8 mouse cellular contexts compared by ENCODE assay signal in genomic region chr1:51879333-51879770, GRCm38 (mm10). TPM values are rescaled to one million over a fixed set of nuclear protein-coding genes. Genes with fewer than 3 reads are reported as not detected.
DNase-seq lines count a peak whose midpoint lies in the region; ATAC-seq and TF ChIP-seq lines count a peak whose summit lies in the region.
"Had no signal": no experiment of that assay in that cellular context is flagged by ENCODE, and none has a peak within 500 bp of the region (broad histone marks: within the 10 kb centered on the region; RNA-seq: fewer than 3 reads in every experiment).

No protein-coding gene starts in this region.

- no peak overlapping the region for H3K9ac ChIP-seq in embryonic facial prominence, embryonic 14.5 days (ENCODE audit: low read depth, low read length)
- H3K9ac ChIP-seq in hindbrain, embryonic 14.5 days, result no peak overlapping the region
- no peak overlapping the region for H3K9ac ChIP-seq in liver, postnatal 0 days (replicated peaks)

- peak; percentile 62 for ATAC-seq in embryonic facial prominence, embryonic 14.5 days (ENCODE audit: low read depth)
- peak; percentile 39; the same call in 1 of the 2 replicates for ATAC-seq in hindbrain, embryonic 14.5 days (ENCODE audit: low FRiP score)
- ATAC-seq in liver, postnatal 0 days, result no peak
- no peak for ATAC-seq in erythroid progenitor cell, adult 5-6 weeks (replicated peaks; ENCODE audit: low FRiP score, poor library complexity, severe bottlenecking)

- 16% methylated on average over 9 of the region's 9 CpGs for WGBS in embryonic facial prominence, embryonic 14.5 days
- 11% methylated on average over 9 of the region's 9 CpGs for WGBS in hindbrain, embryonic 14.5 days
- 15% methylated on average over 9 of the region's 9 CpGs for WGBS in liver, postnatal 0 days (ENCODE audit: insufficient replicate concordance)

- no peak overlapping the region for H3K4me2 ChIP-seq in embryonic facial prominence, embryonic 14.5 days (ENCODE audit: low read depth, low read length)
- H3K4me2 ChIP-seq in hindbrain, embryonic 14.5 days (replicated peaks), result 0 out of 2 replicates have a peak overlapping the region, but pooled peaks have one; percentile 4
- no peak overlapping the region for H3K4me2 ChIP-seq in liver, postnatal 0 days (ENCODE audit: low read depth, low read length)

- H3K9me3 ChIP-seq in embryonic facial prominence, embryonic 14.5 days (ENCODE audit: control insufficient read depth, low read length), result no peaks in the 10 kb centered on the region
- no peaks in the 10 kb centered on the region for H3K9me3 ChIP-seq in hindbrain, embryonic 14.5 days (ENCODE audit: control insufficient read depth, low read length)
- H3K9me3 ChIP-seq in liver, postnatal 0 days (ENCODE audit: low read length), result no peaks in the 10 kb centered on the region

- peaks cover 9% of the 10 kb centered on the region for H3K36me3 ChIP-seq in embryonic facial prominence, embryonic 14.5 days (ENCODE audit: control insufficient read depth, insufficient read depth, low read length)
- H3K36me3 ChIP-seq in hindbrain, embryonic 14.5 days (replicated peaks; ENCODE audit: control insufficient read depth, insufficient read depth), result peaks cover 4% of the 10 kb centered on the region; the same call in 1 of the 2 replicates
- no peaks in the 10 kb centered on the region for H3K36me3 ChIP-seq in liver, postnatal 0 days (replicated peaks; ENCODE audit: insufficient read depth, low read length)

- no peaks in the 10 kb centered on the region for H3K27me3 ChIP-seq in embryonic facial prominence, embryonic 14.5 days (replicated peaks; ENCODE audit: control insufficient read depth, insufficient read depth, low read length)
- H3K27me3 ChIP-seq in hindbrain, embryonic 14.5 days (ENCODE audit: control insufficient read depth, insufficient read depth, low read length), result no peaks in the 10 kb centered on the region
- H3K27me3 ChIP-seq in liver, postnatal 0 days (ENCODE audit: insufficient read depth, low read length), result no peaks in the 10 kb centered on the region

- H3K27ac ChIP-seq in embryonic facial prominence, embryonic 14.5 days (replicated peaks; ENCODE audit: low read depth, low read length), result no peak overlapping the region
- no peak overlapping the region for H3K27ac ChIP-seq in hindbrain, embryonic 14.5 days
- H3K27ac ChIP-seq in liver, postnatal 0 days (ENCODE audit: low read depth), result no peak overlapping the region
- H3K27ac ChIP-seq: macrophage had no signal

- no peak for TF ChIP-seq CTCF in liver, postnatal 0 days (IDR thresholded peaks at IDR 0.05; ENCODE audit: low read depth)

- peak; percentile 18 for DNase-seq in brain, adult 2 months (ENCODE audit: low read depth, low spot score)
- peak; percentile 57 for DNase-seq in embryonic facial prominence, embryonic 14.5 days (ENCODE audit: low spot score)
- DNase-seq in hindbrain, embryonic 14.5 days (ENCODE audit: low spot score), result peak; percentile 31
- peak; percentile 21 for DNase-seq in liver, postnatal 0 days
- no peak for DNase-seq in urinary bladder, postnatal 4 days (ENCODE audit: low spot score in 2 of 2)
- DNase-seq in urinary bladder, postnatal 14 days (ENCODE audit: low spot score), result no peak

- no peak for TF ChIP-seq EP300 in liver, postnatal 0 days (IDR thresholded peaks at IDR 0.05; ENCODE audit: low read depth)

- H3K4me3 ChIP-seq in embryonic facial prominence, embryonic 14.5 days (ENCODE audit: low read depth, low read length), result no peak overlapping the region
- no peak overlapping the region for H3K4me3 ChIP-seq in hindbrain, embryonic 14.5 days (replicated peaks; ENCODE audit: low read length)
- no peak overlapping the region for H3K4me3 ChIP-seq in liver, postnatal 0 days (ENCODE audit: low read depth, low read length)

- peaks cover 18% of the 10 kb centered on the region for H3K4me1 ChIP-seq in embryonic facial prominence, embryonic 14.5 days (ENCODE audit: control insufficient read depth, insufficient read depth, low read length)
- H3K4me1 ChIP-seq in hindbrain, embryonic 14.5 days (replicated peaks; ENCODE audit: control insufficient read depth, insufficient read depth, low read length), result peaks cover 13% of the 10 kb centered on the region
- peaks cover 9% of the 10 kb centered on the region; the same call in 1 of the 2 replicates for H3K4me1 ChIP-seq in liver, postnatal 0 days (ENCODE audit: insufficient read depth)

RNA-seq across cellular contexts. Expression of gene Myo1b, which starts 36.5 kb away (rescaled TPM):
- polyA plus RNA-seq in embryonic facial prominence, embryonic 14.5 days (2014; fragmentation: Nextera tagmentation; extraction: Ambion mirVana), result 87.7 and 91.3 TPM in 2 replicates
- polyA plus RNA-seq in hindbrain, embryonic 14.5 days (2014; fragmentation: Nextera tagmentation; extraction: Ambion mirVana), result 74.5 and 81.5 TPM in 2 replicates
- polyA plus RNA-seq in liver, postnatal 0 days (2015; fragmentation: Nextera tagmentation; extraction: Ambion mirVana), result 10.7 and 12.6 TPM in 2 replicates
- total RNA-seq in erythroid progenitor cell, adult 5-6 weeks (2015; ENCODE audit: low replicate concordance), result 7.2 TPM in 1 of 2 replicates, not detected in the other
- total RNA-seq in erythroid progenitor cell, adult 5-6 weeks (2017; ENCODE audit: low replicate concordance), result 2.6 TPM in 1 of 2 replicates, not detected in the other

Comparison
In these comparisons a context has a peak if more than half of its experiments do, and no peak if none do; other contexts are left out.
1. DNase-seq: peak in brain, adult 2 months (single experiment), embryonic facial prominence, embryonic 14.5 days (single experiment), hindbrain, embryonic 14.5 days (single experiment) and liver, postnatal 0 days (single experiment); none in urinary bladder, postnatal 4 days (0 of 2) and urinary bladder, postnatal 14 days (single experiment).
2. ATAC-seq: peak in embryonic facial prominence, embryonic 14.5 days (single experiment) and hindbrain, embryonic 14.5 days (single experiment); none in liver, postnatal 0 days (single experiment) and erythroid progenitor cell, adult 5-6 weeks (single experiment).